Mouse (Mus musculus) thymus, adult 2 months (tissue): ENCODE results near the gene Col11a2. TPM values are rescaled to one million over a fixed set of nuclear protein-coding genes. Genes with fewer than 3 reads are reported as not detected.

Experiments used
- DNase-seq: peaks from one replicate; pipeline ENCODE4 v3.0.0; 2021
- H3K27ac ChIP-seq: fragments of 200-500 bp; 2 replicates; pipeline ENCODE4 v1.5.1; 2012; ENCODE audit warnings: low read length, control low read depth; ENCODE audit not compliant: control insufficient read depth, insufficient read depth
- H3K27me3 ChIP-seq: fragments of 200-500 bp; 2 replicates; pipeline ENCODE4 v1.6.1; 2012; ENCODE audit warnings: mild to moderate bottlenecking, low read length, moderate library complexity, mixed read lengths; ENCODE audit not compliant: control insufficient read depth, insufficient read depth
- H3K36me3 ChIP-seq: fragments of 200-500 bp; 2 replicates; pipeline ENCODE4 v1.6.1; 2012; ENCODE audit warnings: mild to moderate bottlenecking, low read length, moderate library complexity; ENCODE audit not compliant: control insufficient read depth, insufficient read depth
- H3K4me1 ChIP-seq: fragments of 200-500 bp; replicated peaks from 2 replicates; pipeline ENCODE4 v1.6.1; 2012; ENCODE audit warnings: low read length; ENCODE audit not compliant: control insufficient read depth, insufficient read depth
- H3K4me3 ChIP-seq: fragments of 200-500 bp; 2 replicates; pipeline ENCODE4 v1.5.1; 2012; ENCODE audit warnings: mild to moderate bottlenecking, low read length, control low read depth, moderate library complexity; ENCODE audit not compliant: control insufficient read depth, insufficient read depth
- CTCF ChIP-seq: fragments of 200-500 bp; IDR thresholded peaks from 2 replicates; pipeline ENCODE4 v1.5.1; 2012; ENCODE audit warnings: mild to moderate bottlenecking, control low read depth, low read length, moderate library complexity, borderline replicate concordance; ENCODE audit not compliant: control insufficient read depth, poor library complexity, insufficient read depth; ENCODE audit errors: extremely low read depth
- POLR2A ChIP-seq: fragments of 200-500 bp; IDR thresholded peaks from 2 replicates; pipeline ENCODE4 v1.6.1; 2012; ENCODE audit warnings: mild to moderate bottlenecking, low read length, control low read depth, moderate library complexity; ENCODE audit not compliant: control insufficient read depth, poor library complexity, insufficient read depth; ENCODE audit errors: extremely low read depth
- WGBS: fragments of 180-500 bp; shearing (Covaris S2); methylation state at CpG from one replicate; pipeline ENCODE4 v1.1.7; 2018; 5-methylcytosine and 5-hydroxymethylcytosine counted together
- polyA plus RNA-seq: library from polyadenylated mRNA; depleted of rRNA; stranded (reverse); fragments of >200 nt; gene quantifications from 2 replicates; pipeline ENCODE4 v1.2.3, GENCODE M21; 2012

Col11a2 gene
- polyA plus RNA-seq, 1 experiment: 11.8 TPM

- Histone ChIP-seq H3K27ac (no peak overlapping the region), H3K27me3 (no peaks in the 10 kb centered on the region), H3K36me3 (no peaks in the 10 kb centered on the region), H3K4me3 (peak overlapping the region; percentile 79; the same call in 1 of the 2 replicates), H3K4me1 (peaks cover 55% of the 10 kb centered on the region)
- WGBS: 89% methylated on average over 21 of the region's 21 CpGs
- DNase-seq: no peak
- TF ChIP-seq CTCF (no peak), POLR2A (no peak)
Measured at GRCm38 (mm10) chr17:34029890-34030595, 9.2 kb upstream of the Col11a2 start.

GRCm38 (mm10) chr17:34030861-34031326, 8.3 kb upstream of the Col11a2 start:
- H3K36me3 ChIP-seq: no peaks in the 10 kb centered on the region
- H3K27me3 ChIP-seq: no peaks in the 10 kb centered on the region
- peaks cover 47% of the 10 kb centered on the region for H3K4me1 ChIP-seq
- WGBS: 7% methylated on average over 20 of the region's 20 CpGs
- DNase-seq: no peak
- H3K4me3 ChIP-seq: peak overlapping the region; percentile 79
- H3K27ac ChIP-seq: no peak overlapping the region
- TF ChIP-seq POLR2A (no peak), CTCF (no peak)

- H3K4me1 ChIP-seq: peaks cover 40% of the 10 kb centered on the region
- peaks cover 6% of the 10 kb centered on the region for H3K36me3 ChIP-seq
- H3K27ac ChIP-seq: peak within 1 kb of the TSS; percentile 61
- H3K27me3 ChIP-seq: no peaks in the 10 kb centered on the region
- TF ChIP-seq POLR2A: peak; percentile 82
- peak; percentile 36; the same call in 1 of the 2 replicates for TF ChIP-seq CTCF
- peak; percentile 99 for DNase-seq
- peak within 1 kb of the TSS; percentile 81 for H3K4me3 ChIP-seq
- WGBS: under 1% methylated on average over 80 of the region's 88 CpGs
Measured at GRCm38 (mm10) chr17:34031465-34032173, 7.6 kb upstream of the Col11a2 start, which contains the start of the genes Slc39a7 and Rxrb. Gene Slc39a7 (minus strand): TSS chr17:34031682. Gene Rxrb (plus strand): TSS chr17:34031812.

- Histone ChIP-seq H3K4me3 (peak overlapping the region; percentile 81), H3K27me3 (no peaks in the 10 kb centered on the region), H3K36me3 (peaks cover 12% of the 10 kb centered on the region), H3K27ac (peak overlapping the region; percentile 15; the same call in 1 of the 2 replicates), H3K4me1 (peaks cover 34% of the 10 kb centered on the region)
- 0 out of 2 replicates have a peak, but pooled peaks have one; percentile 28 for TF ChIP-seq CTCF
- TF ChIP-seq POLR2A: no peak
- peak; percentile 78 for DNase-seq
- 0% methylated on average over 47 of the region's 48 CpGs for WGBS
Measured at GRCm38 (mm10) chr17:34032174-34032632, 7.0 kb upstream of the Col11a2 start.

GRCm38 (mm10) chr17:34032806-34033205, 6.4 kb upstream of the Col11a2 start:
- WGBS: 6% methylated on average over 9 of the region's 9 CpGs
- TF ChIP-seq CTCF: no peak
- peak; percentile 44 for DNase-seq
- Histone ChIP-seq H3K27me3 (no peaks in the 10 kb centered on the region), H3K4me3 (peak overlapping the region; percentile 81), H3K36me3 (peaks cover 18% of the 10 kb centered on the region), H3K27ac (0 out of 2 replicates have a peak overlapping the region, but pooled peaks have one; percentile 15), H3K4me1 (peaks cover 32% of the 10 kb centered on the region)

GRCm38 (mm10) chr17:34033441-34033840, 5.8 kb upstream of the Col11a2 start:
- H3K27ac ChIP-seq: 0 out of 2 replicates have a peak overlapping the region, but pooled peaks have one; percentile 12
- no peak overlapping the region for H3K4me3 ChIP-seq
- peaks cover 19% of the 10 kb centered on the region for H3K36me3 ChIP-seq
- H3K27me3 ChIP-seq: no peaks in the 10 kb centered on the region
- no peak for TF ChIP-seq CTCF
- no peak for TF ChIP-seq POLR2A
- H3K4me1 ChIP-seq: peaks cover 27% of the 10 kb centered on the region
- 82% methylated on average over 9 of the region's 9 CpGs for whole genome bisulfite sequencing
- DNase-seq: no peak
